Mouse (Mus musculus): ENCODE measurements around the gene Chadl. TPM values are rescaled to one million over a fixed set of nuclear protein-coding genes. Genes with fewer than 3 reads are reported as not detected.

Gene Chadl
- total RNA-seq, 2 experiments from 2014 or later: 0.67 to 1.4 TPM

Other genes starting within 250 kb of the Chadl start
- 10 to 100 TPM; 91.0 to 92.4 TPM for gene Rbx1, start 231.0 kb downstream of the Chadl start, total RNA-seq (2021)
- gene Ep300, start 111.9 kb downstream of the Chadl start, total RNA-seq (2021): 10 to 100 TPM; 30.5 to 33.8 TPM
- gene L3mbtl2, start 33.4 kb downstream of the Chadl start, total RNA-seq (2021): 1 to 10 TPM; 7.3 TPM
- 10 to 100 TPM; 27.3 to 28.3 TPM for gene Zc3h7b, start 47.8 kb upstream of the Chadl start, total RNA-seq (2021)
- 10 to 100 TPM; 18.9 to 19.5 TPM for gene Rangap1, start 48.2 kb upstream of the Chadl start, total RNA-seq (2021)
- 100 to 1,000 TPM; 167 to 181 TPM for gene Tef, start 105.1 kb upstream of the Chadl start, total RNA-seq (2021)
- 100 to 1,000 TPM in 1 of 2 experiments, 10 to 100 TPM in 1; 90.3 to 144 TPM for gene Tob2, start 161.5 kb upstream of the Chadl start, total RNA-seq (2021)
- 10 to 100 TPM; 38.1 to 39.4 TPM for gene Phf5a, start 174.6 kb upstream of the Chadl start, total RNA-seq (2021)
- 1,000 to 10,000 TPM; 1,185 to 1,290 TPM for gene Aco2, start 175.0 kb upstream of the Chadl start, total RNA-seq (2021)
- 1 to 10 TPM; 7.7 TPM for gene Polr3h, start 229.0 kb upstream of the Chadl start, total RNA-seq (2021)
- 1 to 10 TPM; 1.8 to 2.3 TPM for gene Csdc2, start 239.5 kb upstream of the Chadl start, total RNA-seq (2021)

All from gastrocnemius, postnatal 36 days (tissue).